Mouse (Mus musculus): ENCODE results near the gene Fam107b.

DNA sequence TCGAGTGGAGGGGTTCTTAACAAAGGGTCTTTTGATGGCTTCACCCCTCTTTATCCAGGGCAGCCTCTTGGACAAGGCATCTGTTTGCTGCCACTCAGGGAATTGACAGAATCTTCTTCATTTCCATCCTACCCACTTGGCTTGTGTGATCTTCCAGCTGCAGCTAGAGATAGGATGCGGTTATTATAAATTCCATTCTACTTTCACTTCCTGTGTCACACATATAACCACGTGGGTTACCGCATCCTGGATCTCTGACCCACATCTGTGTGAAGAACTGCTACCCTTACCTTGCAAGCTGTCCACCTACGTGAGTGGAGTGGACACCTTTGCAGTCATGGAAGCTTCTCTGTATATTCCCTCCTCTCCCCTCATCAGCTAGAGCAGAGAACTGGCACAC lies 240.0 kb downstream of the Fam107b start:
- TF ChIP-seq CTCF (conservative IDR thresholded peaks at IDR 0.05; ENCODE audit: low read length) (no peak), POU5F1 (IDR thresholded peaks at IDR 0.05; ENCODE audit: borderline replicate concordance, low read length) (no peak), NANOG (IDR thresholded peaks at IDR 0.05; ENCODE audit: borderline replicate concordance, low read length) (no peak)

Data from E14TG2a.4 (cell line).